ENCODE assay signal across 27 mouse cellular contexts in genomic region chr5:8095689-8096088, GRCm38 (mm10). TPM values are rescaled to one million over a fixed set of nuclear protein-coding genes. Genes with fewer than 3 reads are reported as not detected.
DNase-seq lines count a peak whose midpoint lies in the region; ATAC-seq and TF ChIP-seq lines count a peak whose summit lies in the region.
"Had no signal": no experiment of that assay in that cellular context is flagged by ENCODE, and none has a peak within 500 bp of the region (broad histone marks: within the 10 kb centered on the region; RNA-seq: fewer than 3 reads in every experiment).

No protein-coding gene starts in this region.

- no peaks in the 10 kb centered on the region for H3K4me1 ChIP-seq in hindbrain, embryonic 15.5 days (replicated peaks)
- H3K4me1 ChIP-seq in hindbrain, embryonic 13.5 days (replicated peaks) = no peaks in the 10 kb centered on the region
- no peaks in the 10 kb centered on the region for H3K4me1 ChIP-seq in forebrain, embryonic 16.5 days (replicated peaks; ENCODE audit: control insufficient read depth, insufficient read depth, low read length)
- H3K4me1 ChIP-seq: forebrain, embryonic 13.5 days; neural tube, embryonic 15.5 days had no signal

- H3K4me3 ChIP-seq in hindbrain, embryonic 15.5 days = no peak overlapping the region
- H3K4me3 ChIP-seq in hindbrain, embryonic 13.5 days = no peak overlapping the region
- H3K4me3 ChIP-seq in forebrain, embryonic 16.5 days (replicated peaks; ENCODE audit: low read length) = no peak overlapping the region
- H3K4me3 ChIP-seq in layer of hippocampus, adult 2 months = no peak overlapping the region
- H3K4me3 ChIP-seq: forebrain, embryonic 13.5 days; gastrocnemius, adult 2 months; heart, adult 2 months; heart, embryonic 13.5 days; neural tube, embryonic 15.5 days had no signal

- peak; percentile 99 for DNase-seq in brain, adult 2 months (ENCODE audit: low read depth, low spot score)
- peak; percentile 91 to 92 for DNase-seq in cerebellum, adult 18-20 months
- DNase-seq in cerebellum, postnatal 10 days = peak; percentile 86
- DNase-seq in left cerebral cortex, postnatal 10 days (ENCODE audit: extremely low spot score in 1 of 2, low spot score in 2 of 2) = no peak
- no peak for DNase-seq in layer of hippocampus, adult 2 months (ENCODE audit: low spot score in 2 of 2)
- DNase-seq: adrenal gland, postnatal 25 days; gastrocnemius, adult 2 months; heart, adult 2 months; heart, postnatal 10 days; kidney, adult 11 months; kidney, postnatal 14 days; liver; lung, adult 2 months; lung, postnatal 10 days; midbrain, embryonic 14.5 days; retina, postnatal 1 day; right cerebral cortex, postnatal 14 days; thymus, postnatal 25 days had no signal

- no peaks in the 10 kb centered on the region for H3K9me3 ChIP-seq in hindbrain, embryonic 15.5 days
- H3K9me3 ChIP-seq in hindbrain, embryonic 13.5 days = no peaks in the 10 kb centered on the region
- no peaks in the 10 kb centered on the region for H3K9me3 ChIP-seq in forebrain, embryonic 16.5 days (ENCODE audit: control insufficient read depth, low read length)
- H3K9me3 ChIP-seq: forebrain, embryonic 13.5 days; heart, embryonic 13.5 days; neural tube, embryonic 15.5 days had no signal

- intact Hi-C loops in left cerebral cortex, postnatal 10 days (cut with DNase I) = no loop called here

- peaks cover 4% of the 10 kb centered on the region for H3K36me3 ChIP-seq in hindbrain, embryonic 15.5 days
- H3K36me3 ChIP-seq in hindbrain, embryonic 13.5 days = peaks cover 18% of the 10 kb centered on the region
- no peaks in the 10 kb centered on the region for H3K36me3 ChIP-seq in forebrain, embryonic 16.5 days (ENCODE audit: control insufficient read depth, insufficient read depth)

- no peaks in the 10 kb centered on the region for H3K27me3 ChIP-seq in hindbrain, embryonic 15.5 days
- H3K27me3 ChIP-seq in hindbrain, embryonic 13.5 days = no peaks in the 10 kb centered on the region
- no peaks in the 10 kb centered on the region for H3K27me3 ChIP-seq in forebrain, embryonic 16.5 days (replicated peaks; ENCODE audit: control insufficient read depth, insufficient read depth, low read length)
- H3K27me3 ChIP-seq: forebrain, embryonic 13.5 days; heart, embryonic 13.5 days; neural tube, embryonic 15.5 days had no signal

- peak; percentile 75 for ATAC-seq in hindbrain, embryonic 15.5 days (ENCODE audit: low FRiP score, low read depth)
- no peak for ATAC-seq in hindbrain, embryonic 13.5 days (ENCODE audit: low FRiP score)
- no peak for ATAC-seq in forebrain, embryonic 16.5 days
- ATAC-seq: forebrain, embryonic 13.5 days; inflammation-experienced regulatory T-cells, adult 6 months had no signal

- no peak overlapping the region for H3K9ac ChIP-seq in hindbrain, embryonic 15.5 days
- no peak overlapping the region for H3K9ac ChIP-seq in hindbrain, embryonic 13.5 days
- H3K9ac ChIP-seq in forebrain, embryonic 16.5 days (replicated peaks; ENCODE audit: low read depth, low read length) = no peak overlapping the region
- H3K9ac ChIP-seq: forebrain, embryonic 13.5 days; heart, embryonic 13.5 days; liver, embryonic 14.5 days; neural tube, embryonic 15.5 days had no signal

- no peak overlapping the region for H3K27ac ChIP-seq in hindbrain, embryonic 15.5 days (replicated peaks)
- H3K27ac ChIP-seq in hindbrain, embryonic 13.5 days = no peak overlapping the region
- no peak overlapping the region for H3K27ac ChIP-seq in forebrain, embryonic 16.5 days (ENCODE audit: low read length)
- no peak overlapping the region for H3K27ac ChIP-seq in layer of hippocampus, adult 2 months
- H3K27ac ChIP-seq: forebrain, embryonic 13.5 days; gastrocnemius, adult 2 months; heart, adult 2 months; heart, embryonic 13.5 days; liver, embryonic 14.5 days; macrophage; neural tube, embryonic 15.5 days had no signal

- no peak overlapping the region for H3K4me2 ChIP-seq in hindbrain, embryonic 15.5 days
- no peak overlapping the region for H3K4me2 ChIP-seq in hindbrain, embryonic 13.5 days
- no peak overlapping the region for H3K4me2 ChIP-seq in forebrain, embryonic 16.5 days (ENCODE audit: low read length)
- H3K4me2 ChIP-seq: forebrain, embryonic 13.5 days; heart, embryonic 13.5 days; neural tube, embryonic 15.5 days had no signal

- 96% methylated on average over 1 of the region's 1 CpGs for WGBS in hindbrain, embryonic 15.5 days
- 93% methylated on average over 1 of the region's 1 CpGs for WGBS in hindbrain, embryonic 13.5 days
- WGBS in forebrain, embryonic 16.5 days = 78% methylated on average over 1 of the region's 1 CpGs

- TF ChIP-seq CTCF in layer of hippocampus, adult 2 months (conservative IDR thresholded peaks at IDR 0.05) = no peak

RNA-seq across cellular contexts. Expression of gene Sri, which starts 49.8 kb away (rescaled TPM):
- 170 and 191 TPM in 2 replicates for polyA plus RNA-seq in hindbrain, embryonic 15.5 days (2015; fragmentation: Nextera tagmentation; extraction: Ambion mirVana)
- polyA plus RNA-seq in hindbrain, embryonic 13.5 days (2015; fragmentation: Nextera tagmentation; extraction: Ambion mirVana) = 182 and 185 TPM in 2 replicates
- 143 and 149 TPM in 2 replicates for polyA plus RNA-seq in forebrain, embryonic 16.5 days (2015; fragmentation: Nextera tagmentation; extraction: Ambion mirVana)
- total RNA-seq in left cerebral cortex, postnatal 10 days (2021) = 100 to 1,000 TPM; 124 to 125 TPM
- 100 to 1,000 TPM; 106 to 107 TPM for total RNA-seq in layer of hippocampus, adult 2 months (2021)

Comparison
In these comparisons a context has a peak if more than half of its experiments do, and no peak if none do; other contexts are left out.
1. DNase-seq: peak in brain, adult 2 months (single experiment), cerebellum, adult 18-20 months (2 of 2) and cerebellum, postnatal 10 days (2 of 2); none in left cerebral cortex, postnatal 10 days (0 of 2) and layer of hippocampus, adult 2 months (0 of 2).